Mouse (Mus musculus) left cerebral cortex, postnatal 25 days (tissue): ENCODE data around the gene Polr3c. TPM values are rescaled to one million over a fixed set of nuclear protein-coding genes. Genes with fewer than 3 reads are reported as not detected.
A peak's percentile ranks its signal among the peaks of the same experiment; 100 is the strongest.
"Not testable (repeated sequence)": the region's sequence is repeated elsewhere in the genome, so short reads cannot be mapped to it uniquely, and the experiment has no call there.

Experiments used
- DNase-seq, 2 experiments: peaks; one replicate each; pipeline ENCODE4 v3.0.0; 2022; ENCODE audit warnings: low spot score in 2 of 2, mixed read lengths in 1 of 2
- intact Hi-C: fragments of 180-260 bp; cut with DNase I; formaldehyde crosslinking; loops from one replicate; pipeline ENCODE4 v1.15.1; 2025
- total RNA-seq, 2 experiments: library from RNA; stranded (reverse); gene quantifications; 2 replicates each; pipeline ENCODE4 v1.2.3; 2021

The Polr3c gene
- total RNA-seq, 2 experiments from 2014 or later = 25.0 to 27.5 TPM

DNA sequence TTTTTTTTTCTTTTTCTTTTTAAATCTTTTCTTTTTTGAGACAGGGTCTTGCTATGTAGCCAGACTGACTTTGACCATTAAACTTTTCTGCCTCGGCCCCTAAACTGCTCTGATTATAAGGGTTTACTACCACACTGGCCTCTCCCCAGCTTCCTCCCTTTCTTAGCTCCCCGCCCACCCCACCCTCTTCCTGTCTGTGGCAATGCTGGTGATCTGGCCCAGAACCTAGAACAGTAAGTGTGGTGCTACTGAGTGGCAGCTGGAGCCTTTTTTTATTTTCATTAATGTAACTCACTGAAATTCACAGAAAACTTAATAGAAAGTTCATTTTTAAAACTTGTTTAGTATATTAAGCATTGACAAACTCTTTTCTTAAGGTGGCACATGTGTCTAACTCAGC, 11.6 kb downstream of the Polr3c start:
- DNase-seq = no peak
- intact Hi-C loops = no loop called here

DNA sequence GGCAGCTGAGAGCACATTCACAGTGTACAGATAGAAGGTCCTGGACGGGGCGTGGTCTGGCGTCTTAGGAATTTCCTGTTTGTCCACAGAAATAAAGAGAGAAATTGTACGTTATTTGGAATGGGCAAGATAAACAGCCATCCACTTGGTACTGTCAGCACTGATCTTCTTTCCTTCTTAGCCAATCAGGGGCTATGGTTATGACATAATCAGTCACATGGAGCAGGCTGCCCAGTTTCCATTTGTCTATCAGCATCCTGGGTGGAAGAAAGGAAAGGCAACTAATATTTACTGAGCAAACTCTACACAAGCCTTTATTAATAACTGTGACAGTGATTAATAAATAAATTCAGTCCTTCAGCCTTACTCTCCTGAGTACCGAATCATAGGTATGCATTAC, 13.1 kb downstream of the Polr3c start:
- no peak for DNase-seq
- intact Hi-C loops = no loop called here

DNA sequence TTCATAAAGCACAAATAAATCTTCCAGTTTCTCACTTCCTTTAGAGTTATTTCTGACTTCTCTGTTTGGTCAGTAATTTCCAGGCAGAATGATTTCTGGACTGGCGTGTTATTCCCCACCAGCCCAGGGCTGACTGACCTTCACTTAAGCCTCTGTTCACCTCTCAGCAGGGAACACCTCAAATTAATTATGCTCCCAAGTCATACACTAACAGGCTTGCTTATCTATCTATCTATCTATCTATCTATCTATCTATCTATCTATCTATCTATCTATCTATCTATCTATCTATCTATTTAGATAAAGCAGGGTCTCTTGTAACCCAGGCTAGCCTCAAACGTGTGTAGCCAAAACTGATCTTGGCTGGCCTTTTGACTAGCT, 18.8 kb downstream of the Polr3c start:
- intact Hi-C loops = loop anchor here (2.0 kb wide), 1 partner anchor 162 kb away; no protein-coding TSS in a partner anchor

DNA sequence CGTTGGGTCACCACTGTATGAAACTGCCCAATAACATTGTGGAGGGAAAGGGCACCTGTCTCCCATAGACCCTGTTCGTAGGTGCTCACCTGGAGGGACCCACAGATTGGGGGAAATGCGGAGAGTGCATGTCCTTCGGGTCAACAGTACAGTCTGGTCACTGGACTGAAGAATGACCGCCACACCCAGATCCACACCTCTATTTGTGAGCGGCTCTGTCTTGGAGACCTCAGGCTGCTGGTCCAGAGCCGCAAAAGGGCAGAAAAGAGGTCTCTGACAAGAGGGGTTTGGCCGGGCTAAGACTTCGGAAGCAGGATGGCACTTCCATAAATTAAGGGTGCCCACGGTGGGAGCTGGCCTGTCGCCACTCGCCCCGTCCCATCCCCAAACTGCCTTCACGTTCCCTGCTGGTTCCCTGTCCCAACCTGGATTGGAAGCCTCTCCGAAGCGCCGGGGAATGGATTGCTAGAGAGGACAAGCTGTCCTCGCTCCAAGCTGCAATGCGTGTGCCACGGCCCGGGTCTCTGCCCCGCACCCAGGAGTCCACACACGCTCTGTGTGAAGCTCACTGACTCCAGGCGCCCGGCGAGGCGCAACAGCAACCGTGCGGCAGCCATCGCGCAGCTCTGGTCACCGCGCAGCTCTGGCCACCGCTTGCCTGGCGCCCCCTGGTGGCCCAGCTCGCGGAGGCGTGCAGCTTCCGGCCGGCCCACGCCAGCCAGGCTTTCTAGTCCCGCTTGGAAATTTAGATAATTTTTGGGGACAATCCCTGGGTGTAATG, 19.3 kb downstream of the Polr3c start, which contains the start of gene Nudt17:
Gene Nudt17, minus strand, starts transcription at position 660 of the 781 bp plus-strand sequence.
- DNase-seq = peak; percentile 83 to 88
- intact Hi-C loops = loop anchor here (2.0 kb wide), 1 partner anchor 161 kb away; no protein-coding TSS in a partner anchor

More for the DNA sequence above, 18.8 kb downstream of the Polr3c start:
- no peak for DNase-seq

DNA sequence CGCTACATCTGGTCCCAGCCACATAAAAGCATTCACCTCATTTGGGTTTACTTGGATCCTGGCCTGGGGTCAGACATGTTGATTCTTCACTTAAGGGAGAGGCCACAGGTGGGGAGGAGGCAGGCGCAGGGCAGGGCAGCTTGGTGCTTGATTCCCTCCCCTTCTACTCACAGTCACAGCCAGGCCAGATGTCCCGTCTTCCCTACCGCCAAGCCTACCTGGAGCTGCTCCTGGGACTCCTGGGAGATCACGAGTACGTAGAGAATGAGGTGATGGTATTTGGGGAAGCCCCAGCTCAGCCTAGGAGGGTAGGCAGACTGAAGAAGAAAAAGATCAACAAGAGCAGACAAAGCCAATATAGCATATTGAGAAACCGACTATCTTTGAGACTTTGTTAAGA, 20.4 kb downstream of the Polr3c start:
- no peak for DNase-seq
- intact Hi-C loops = no loop called here

DNA sequence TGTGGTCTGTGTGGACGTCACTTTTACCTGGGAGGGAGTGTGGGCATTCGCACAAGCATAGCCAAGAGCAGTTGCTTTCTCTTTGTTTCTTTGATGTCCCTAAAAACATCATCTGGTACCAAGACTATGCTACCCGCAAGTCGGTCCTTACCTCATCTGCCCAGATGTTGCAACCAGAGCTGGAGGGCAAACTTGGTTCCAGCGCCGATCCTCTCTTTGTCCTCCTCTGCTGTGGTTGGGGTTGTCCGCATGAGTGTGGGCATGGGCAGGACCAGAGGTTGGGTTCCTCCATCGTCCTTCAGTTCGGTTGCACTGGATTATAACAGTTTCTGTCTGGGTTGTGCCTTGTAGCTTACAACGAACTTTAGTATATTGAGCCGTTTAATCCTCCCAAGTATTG, 21.2 kb downstream of the Polr3c start:
- DNase-seq = no peak
- intact Hi-C loops = no loop called here

DNA sequence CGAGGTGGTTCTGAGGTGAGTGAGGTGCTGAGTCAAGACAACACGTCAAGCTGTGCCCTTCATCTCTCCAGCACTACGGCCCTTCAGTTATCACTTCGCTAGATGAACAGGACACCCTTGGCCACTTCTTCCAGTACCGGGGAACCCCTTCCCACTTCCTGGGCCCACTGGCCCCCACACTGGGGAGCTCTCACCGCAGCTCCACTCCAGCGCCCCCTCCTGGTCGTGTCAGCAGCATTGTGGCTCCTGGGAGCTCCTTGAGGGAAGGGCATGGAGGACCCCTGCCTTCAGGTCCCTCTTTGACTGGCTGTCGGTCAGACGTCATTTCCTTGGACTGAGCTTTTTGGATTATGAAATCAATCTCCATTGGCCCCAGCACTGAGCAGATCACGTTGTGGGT, 22.6 kb downstream of the Polr3c start:
- intact Hi-C loops = no loop called here
- DNase-seq = no peak

DNA sequence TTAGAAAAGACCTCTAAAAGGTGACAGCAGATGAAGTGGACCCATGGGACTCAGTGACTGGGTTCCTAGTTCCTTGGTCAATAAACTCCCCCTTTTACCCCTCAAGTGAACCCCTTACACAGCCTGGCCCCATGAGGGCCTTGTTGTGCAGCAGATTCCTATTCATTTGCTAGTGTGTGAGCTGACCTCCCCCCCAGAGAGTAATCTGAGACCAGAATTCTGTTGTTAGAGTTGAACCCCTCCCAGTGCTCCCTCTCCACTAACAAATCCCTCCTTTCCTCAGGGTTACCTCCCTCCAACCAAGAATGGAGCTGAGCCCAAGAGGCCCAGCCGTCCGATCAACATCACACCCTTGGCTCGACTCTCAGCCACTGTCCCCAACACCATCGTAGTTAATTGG, 26.4 kb downstream of the Polr3c start:
- DNase-seq = no peak
- intact Hi-C loops = no loop called here

DNA sequence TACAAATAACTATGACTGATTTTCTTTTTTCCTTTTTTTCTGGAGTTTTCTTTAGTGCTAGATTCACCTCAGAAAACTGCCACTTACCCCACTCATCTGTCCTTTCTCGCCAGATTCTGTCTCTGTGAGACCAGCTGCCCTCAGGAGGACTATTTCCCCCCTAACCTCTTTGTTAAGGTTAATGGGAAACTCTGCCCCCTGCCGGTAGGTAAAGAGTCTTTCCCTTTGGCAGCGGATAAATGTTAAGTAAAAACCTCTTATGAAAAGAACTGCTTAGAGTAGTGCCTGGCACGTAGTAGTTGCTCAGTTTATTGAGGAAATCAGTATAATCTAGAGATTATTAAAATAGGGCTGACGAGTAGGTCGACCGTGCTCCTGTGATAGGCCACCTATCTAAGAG, 27.1 kb downstream of the Polr3c start:
- intact Hi-C loops = no loop called here
- DNase-seq = no peak

DNA sequence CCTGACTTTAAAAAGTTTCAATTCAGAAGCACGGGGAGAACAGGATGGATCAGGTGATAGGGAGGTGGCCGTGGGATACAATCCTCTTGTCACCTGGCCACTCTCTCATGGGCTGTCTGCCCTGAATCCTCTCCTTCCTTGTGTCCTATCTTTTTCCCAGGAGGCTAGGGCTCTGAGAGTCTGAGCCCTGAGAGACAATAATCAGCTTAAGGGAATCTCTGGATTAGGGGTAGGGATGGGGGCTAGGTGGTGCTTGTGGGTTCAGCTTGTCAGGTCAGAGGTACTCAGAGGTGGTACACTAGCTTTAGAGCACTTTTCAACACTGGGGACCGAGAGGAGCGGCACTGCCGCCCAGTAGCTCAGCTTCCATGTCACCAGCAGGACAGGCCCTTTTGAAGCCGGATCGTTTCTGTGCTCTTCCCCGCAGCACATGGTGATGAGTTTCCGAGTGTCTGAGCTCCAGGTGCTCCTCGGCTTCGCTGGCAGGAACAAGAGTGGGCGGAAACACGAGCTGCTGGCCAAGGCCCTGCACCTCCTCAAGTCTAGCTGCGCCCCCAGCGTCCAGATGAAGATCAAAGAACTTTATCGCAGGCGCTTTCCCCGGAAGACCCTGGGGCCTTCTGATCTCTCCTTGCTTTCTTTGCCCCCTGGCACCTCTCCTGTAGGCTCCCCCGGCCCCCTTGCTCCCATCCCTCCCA, 28.3 kb downstream of the Polr3c start:
- intact Hi-C loops = no loop called here
- DNase-seq = peak in 1 of 2 experiments; percentile 48

DNA sequence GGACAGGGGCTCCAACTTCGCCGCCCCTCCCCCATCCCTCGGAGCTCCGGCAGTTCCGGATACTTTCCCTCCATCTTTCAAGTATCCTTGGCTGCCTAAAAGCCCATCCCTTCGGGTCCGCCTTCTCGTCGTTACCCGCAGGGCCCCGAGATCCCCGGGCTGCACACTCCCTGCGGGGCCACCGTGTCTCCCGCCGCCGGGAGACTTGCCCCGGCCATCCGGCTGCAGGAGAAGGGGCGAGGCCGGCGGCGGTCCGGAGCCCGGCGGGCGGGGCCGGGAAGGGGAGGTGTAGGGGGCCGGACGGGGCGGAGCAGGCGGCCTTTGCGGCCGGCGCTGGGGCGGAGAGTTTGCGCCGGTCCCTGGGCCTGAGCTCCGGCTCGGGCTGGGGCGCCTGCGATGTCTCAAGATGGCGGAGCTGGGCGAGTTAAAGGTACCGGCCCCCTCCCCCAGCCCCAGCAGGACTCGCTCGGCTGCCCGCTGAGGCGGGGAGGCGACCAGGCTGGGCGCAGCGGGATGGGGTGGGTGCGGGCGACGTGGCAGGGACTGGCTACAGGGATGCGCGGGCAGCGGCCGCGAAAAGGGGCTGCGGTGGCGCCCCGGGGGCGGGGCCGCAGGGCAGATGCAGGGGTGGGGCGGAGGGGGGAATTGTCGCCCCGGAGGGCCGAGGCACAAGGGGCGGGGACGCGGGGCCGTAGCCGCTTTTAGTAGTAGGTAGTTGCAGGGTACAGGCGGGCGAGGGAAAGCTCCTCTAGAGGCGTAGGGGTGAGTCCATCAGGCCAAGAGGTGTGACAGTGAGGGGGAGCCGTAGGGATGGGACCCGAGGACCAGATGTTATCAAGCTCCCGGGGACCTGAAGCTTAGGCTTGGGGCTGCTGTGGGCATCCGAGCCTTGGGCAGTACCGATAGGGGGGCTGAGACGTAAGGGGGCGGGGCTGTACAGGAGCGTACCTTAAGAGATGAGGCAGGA, 30.4 kb downstream of the Polr3c start:
- intact Hi-C loops = no loop called here
- DNase-seq = peak; percentile 77 to 82

DNA sequence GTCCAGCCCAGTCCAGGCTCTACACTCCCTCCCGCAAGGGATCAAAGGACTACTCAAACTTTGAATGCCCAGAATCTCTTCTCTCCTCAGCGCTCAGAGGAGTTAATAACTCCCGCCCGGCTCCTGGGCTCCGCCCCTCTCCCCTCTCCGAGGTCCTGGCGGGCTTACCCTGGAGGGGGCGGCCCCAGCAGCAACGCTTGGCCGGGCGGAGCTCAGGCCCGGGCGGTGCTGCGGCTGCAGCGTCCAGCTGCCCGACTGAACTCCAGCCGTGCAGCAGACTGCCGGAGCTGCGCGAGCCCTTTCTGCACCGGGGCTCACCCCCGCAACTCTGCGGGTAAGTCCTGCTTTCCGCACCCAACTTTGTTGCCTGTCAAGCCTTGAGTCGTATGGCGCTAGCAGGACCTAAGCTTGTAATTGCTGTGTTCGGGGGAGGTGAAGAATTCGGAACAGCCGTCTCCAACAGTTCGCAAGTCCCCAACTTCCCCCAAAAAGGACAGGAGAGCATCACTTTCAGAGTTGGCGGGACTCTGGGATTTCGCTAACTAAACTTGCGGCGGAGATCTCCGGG, 31.1 kb downstream of the Polr3c start, which contains the start of gene Pias3:
Gene Pias3, plus strand, starts transcription at position 187 of the 568 bp plus-strand sequence.
- intact Hi-C loops = no loop called here
- DNase-seq = peak; percentile 46 to 62

DNA sequence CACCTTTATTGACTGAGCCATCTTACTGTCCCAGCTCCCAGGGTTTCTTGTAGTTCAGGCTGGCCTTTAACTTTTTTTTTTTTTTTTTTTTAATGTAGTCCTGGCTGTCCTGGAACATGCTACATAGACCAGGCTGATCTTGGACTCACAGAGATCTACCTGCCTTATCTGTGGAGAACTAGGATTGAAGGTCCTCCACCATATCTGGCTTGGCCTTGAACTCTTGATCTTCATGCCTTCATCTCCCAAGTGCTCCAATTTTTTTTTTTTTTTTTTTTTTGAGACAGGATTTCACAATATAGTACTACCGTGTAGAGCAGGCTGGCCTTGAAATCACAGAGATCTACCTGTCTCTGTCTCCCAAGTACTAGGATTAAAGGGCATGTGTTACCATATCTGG, 33.8 kb downstream of the Polr3c start:
- DNase-seq = no peak
- intact Hi-C loops = no loop called here

DNA sequence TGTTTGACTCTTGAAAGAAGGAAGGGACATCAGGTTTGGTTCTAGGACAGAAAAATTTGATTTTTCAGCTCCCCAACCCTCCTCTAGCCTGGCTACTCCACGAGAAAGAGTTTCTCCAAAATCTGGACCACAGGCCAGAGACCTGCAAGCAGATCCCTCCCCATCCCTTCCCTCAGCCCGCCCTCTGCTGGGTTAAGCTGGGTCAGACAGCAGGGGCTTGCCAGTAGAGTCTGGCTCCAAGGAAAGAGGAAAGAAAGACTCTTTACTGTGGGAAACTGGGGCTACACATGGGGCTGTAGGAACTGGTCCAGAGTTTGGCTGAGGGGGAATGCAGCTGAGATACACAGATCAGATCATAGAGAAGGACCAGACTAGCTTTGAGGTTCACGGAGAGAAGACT, 34.9 kb downstream of the Polr3c start:
- intact Hi-C loops = no loop called here
- no peak for DNase-seq

DNA sequence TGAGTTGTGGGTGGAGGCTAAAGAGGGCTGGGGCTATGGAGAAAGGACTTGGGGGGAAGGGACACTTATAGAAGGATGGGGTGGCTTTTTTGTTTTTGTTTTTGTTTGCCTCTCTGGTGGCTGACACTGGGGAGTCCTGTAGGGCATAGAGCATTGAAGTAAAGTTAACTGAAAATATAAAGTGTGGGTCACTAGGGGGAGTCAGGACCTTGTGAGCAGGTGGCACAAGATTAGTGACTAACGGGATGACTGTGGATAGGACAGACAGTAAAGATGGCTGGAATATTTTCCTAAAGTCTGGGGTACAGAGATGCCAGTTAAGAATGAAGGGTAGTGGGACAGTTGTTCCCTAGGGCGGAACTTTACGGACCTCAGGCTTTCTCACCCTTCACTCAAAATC, 37.1 kb downstream of the Polr3c start:
- intact Hi-C loops = no loop called here
- no peak for DNase-seq

DNA sequence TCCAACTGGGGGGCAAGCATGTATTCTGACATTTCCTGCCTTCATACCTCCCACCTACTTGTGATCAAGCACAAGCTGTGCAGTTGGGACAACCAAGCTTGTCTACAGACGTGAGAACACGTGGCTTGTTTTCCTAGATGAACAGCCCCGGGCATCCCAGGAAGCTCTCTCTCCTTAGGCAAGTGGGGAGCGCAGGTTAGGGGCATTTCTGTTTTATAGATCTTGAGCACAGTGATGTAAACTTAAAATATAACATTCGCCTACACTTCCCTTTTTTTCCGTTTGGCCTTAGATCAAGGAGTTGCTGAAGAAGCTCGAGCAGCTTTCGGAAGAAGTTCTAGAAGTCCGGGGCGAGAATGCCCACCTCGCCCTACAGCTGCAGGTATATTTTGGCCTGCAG, 38.6 kb downstream of the Polr3c start:
- intact Hi-C loops = no loop called here
- no peak for DNase-seq

DNA sequence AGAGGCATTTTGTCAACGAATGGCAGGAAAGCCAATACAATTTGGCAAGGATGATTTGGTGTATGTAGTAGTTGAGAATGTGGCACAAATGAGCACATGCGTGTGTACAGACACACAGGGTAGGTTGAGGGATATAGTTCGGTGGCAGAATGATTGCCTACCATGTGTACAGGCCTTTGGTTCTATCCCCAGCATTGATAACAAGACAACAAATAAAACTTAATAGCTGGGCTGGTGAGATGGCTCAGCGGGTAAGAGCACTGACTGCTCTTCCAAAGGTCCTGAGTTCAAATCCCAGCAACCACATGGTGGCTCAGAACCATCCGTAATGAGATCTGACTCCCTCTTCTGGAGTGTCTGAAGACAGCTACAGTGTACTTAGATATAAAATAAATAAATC, 41.4 kb downstream of the Polr3c start:
- intact Hi-C loops, DNase-seq: not testable (repeated sequence)

DNA sequence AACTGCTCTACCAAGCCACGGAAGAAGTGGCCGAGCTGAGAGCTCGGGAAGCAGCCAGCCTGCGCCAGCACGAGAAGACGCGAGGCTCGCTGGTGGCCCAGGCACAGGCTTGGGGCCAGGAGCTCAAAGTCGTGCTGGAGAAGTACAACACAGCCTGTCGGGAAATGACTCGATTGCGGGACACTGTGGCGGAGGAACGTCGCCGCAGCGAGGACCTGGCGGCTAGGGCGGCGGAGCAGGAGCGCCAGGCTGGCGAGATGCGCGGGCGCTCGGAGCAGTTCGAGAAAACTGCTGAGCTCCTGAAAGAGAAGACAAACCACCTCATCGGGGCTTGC, 42.6 kb downstream of the Polr3c start:
- DNase-seq = no peak
- intact Hi-C loops = no loop called here

DNA sequence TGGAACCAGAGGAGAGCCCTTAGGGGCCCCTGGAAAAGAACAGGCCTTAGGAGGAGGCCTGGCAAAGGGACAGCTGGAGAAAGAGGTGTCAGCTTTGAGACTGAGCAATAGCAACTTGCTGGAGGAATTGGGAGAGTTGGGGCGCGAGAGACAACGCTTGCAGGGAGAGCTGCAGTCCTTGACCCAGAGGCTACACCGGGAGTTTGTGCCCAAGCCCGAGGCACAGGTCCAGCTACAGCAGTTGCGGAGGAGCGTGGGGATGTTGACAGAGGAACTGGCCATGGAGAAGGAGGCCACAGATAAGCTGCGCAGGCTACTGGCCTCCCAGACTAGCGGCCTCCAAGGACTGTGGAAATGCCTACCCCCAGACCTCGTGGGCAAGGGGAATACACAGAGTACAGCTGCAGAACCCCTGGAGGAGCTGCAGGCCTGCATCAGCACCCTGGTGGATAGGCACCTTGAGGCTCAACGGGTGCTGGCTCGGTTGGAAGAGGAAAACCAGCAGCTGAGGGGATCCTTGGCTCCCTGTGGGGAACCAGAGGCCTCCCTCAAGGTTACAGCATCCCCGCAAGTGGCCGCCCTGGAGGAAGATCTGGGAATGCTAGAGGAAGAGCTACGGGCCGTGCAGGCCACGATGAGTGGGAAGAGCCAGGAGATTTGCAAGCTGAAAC, 43.1 kb downstream of the Polr3c start:
- DNase-seq = no peak
- intact Hi-C loops = no loop called here
